Mouse (Mus musculus) spleen, postnatal 0 days (tissue): ENCODE measurements around the gene Adgrl2. TPM values are rescaled to one million over a fixed set of nuclear protein-coding genes. Genes with fewer than 3 reads are reported as not detected.

Experiments used
- polyA plus RNA-seq: library from polyadenylated mRNA; unstranded; fragments of >200 nt; fragmentation: Nextera tagmentation; extraction: Ambion mirVana; gene quantifications from 2 replicates; pipeline ENCODE4 v1.2.1, GENCODE M21; 2015

Adgrl2 gene
- 7.2 and 8.9 TPM in 2 replicates for polyA plus RNA-seq

GRCm38 (mm10) chr3:148990531-148991003, at the start of gene Adgrl2:
Gene Adgrl2, minus strand, starts transcription at chr3:148990555.

